Mouse (Mus musculus) liver, adult 2 months (tissue): ENCODE data around the gene Fam171b.

ENCODE experiments used
- CTCF ChIP-seq: fragments of 200-500 bp; IDR thresholded peaks from 2 replicates; pipeline ENCODE4 v1.5.1; 2011; ENCODE audit warnings: low read depth, low read length, control low read depth
- POLR2A ChIP-seq: fragments of 200-500 bp; IDR thresholded peaks from 2 replicates; pipeline ENCODE4 v1.6.1; 2011; ENCODE audit warnings: low read length, control low read depth; ENCODE audit not compliant: insufficient read depth; ENCODE audit errors: extremely low read depth

GRCm38 (mm10) chr2:83835313-83836070, 23.1 kb downstream of the Fam171b start:
- TF ChIP-seq POLR2A (no peak), CTCF (no peak)
